Mouse (Mus musculus) erythroblast, embryonic 14.5 days (primary cell): Measurements from ENCODE around the gene Prima1.

Source experiments
- GATA1 ChIP-seq: IDR thresholded peaks from 2 replicates; pipeline ENCODE4 v1.6.1; 2012; ENCODE audit warnings: low read length, inconsistent platforms, mixed read lengths
- TAL1 ChIP-seq: IDR thresholded peaks from 3 replicates; pipeline ENCODE4 v1.6.1; 2012; ENCODE audit warnings: low read length, inconsistent platforms, mixed read lengths

- TF ChIP-seq GATA1 = no peak
- no peak for TF ChIP-seq TAL1
Measured at GRCm38 (mm10) chr12:103242083-103242581, at the start of gene Prima1.
